Mouse (Mus musculus) testis, postnatal 14 days (tissue): ENCODE measurements around the gene Tgm5.
"Not testable (repeated sequence)": the region's sequence is repeated elsewhere in the genome, so short reads cannot be mapped to it uniquely, and the experiment has no call there.

Experiments
- DNase-seq: peaks from one replicate; pipeline ENCODE4 v3.0.0; 2021; ENCODE audit warnings: low spot score

Tgm5 gene

GRCm38 (mm10) chr2:121085480-121086185 is at the start of gene Tgm5:
Tgm5 (minus strand) TSS chr2:121085841.
- no peak for DNase-seq

GRCm38 (mm10) chr2:121132822-121133221 is 47.2 kb upstream of the Tgm5 start:
- DNase-seq, result no peak

GRCm38 (mm10) chr2:121128865-121129620 is 43.4 kb upstream of the Tgm5 start:
- DNase-seq, result no peak

- DNase-seq, result no peak
Observed at GRCm38 (mm10) chr2:121127536-121127935, 41.9 kb upstream of the Tgm5 start.

GRCm38 (mm10) chr2:121126302-121126701 is 40.7 kb upstream of the Tgm5 start:
- DNase-seq, result not testable (repeated sequence)

GRCm38 (mm10) chr2:121119260-121119659 is 33.6 kb upstream of the Tgm5 start:
- DNase-seq, result no peak

GRCm38 (mm10) chr2:121115418-121115817 is 29.8 kb upstream of the Tgm5 start:
- DNase-seq, result no peak

GRCm38 (mm10) chr2:121109695-121110094 is 24.1 kb upstream of the Tgm5 start, which contains the start of gene Tgm7:
Tgm7 (minus strand) TSS chr2:121109795.
- no peak for DNase-seq

GRCm38 (mm10) chr2:121105940-121106339 is 20.3 kb upstream of the Tgm5 start:
- no peak for DNase-seq

GRCm38 (mm10) chr2:121102051-121102450 is 16.4 kb upstream of the Tgm5 start:
- no peak for DNase-seq

- DNase-seq, result no peak
Observed at GRCm38 (mm10) chr2:121089751-121090150, 4.1 kb upstream of the Tgm5 start.

GRCm38 (mm10) chr2:121088507-121088906 is 2.9 kb upstream of the Tgm5 start:
- DNase-seq, result no peak

GRCm38 (mm10) chr2:121082626-121083025 is 3.0 kb downstream of the Tgm5 start:
- DNase-seq, result no peak

GRCm38 (mm10) chr2:121074747-121075146 is 10.9 kb downstream of the Tgm5 start:
- DNase-seq, result no peak

- DNase-seq, result no peak
Observed at GRCm38 (mm10) chr2:121071871-121072270, 13.8 kb downstream of the Tgm5 start.

- DNase-seq, result no peak
Observed at GRCm38 (mm10) chr2:121069506-121069905, 16.1 kb downstream of the Tgm5 start.

- DNase-seq, result no peak
Observed at GRCm38 (mm10) chr2:121067116-121067515, 18.5 kb downstream of the Tgm5 start.

- no peak for DNase-seq
Observed at GRCm38 (mm10) chr2:121061315-121061714, 24.3 kb downstream of the Tgm5 start.

- DNase-seq, result no peak
Observed at GRCm38 (mm10) chr2:121057997-121058396, 27.6 kb downstream of the Tgm5 start.

GRCm38 (mm10) chr2:121055915-121056314 is 29.7 kb downstream of the Tgm5 start:
- DNase-seq, result no peak

- no peak for DNase-seq
Observed at GRCm38 (mm10) chr2:121054060-121054459, 31.6 kb downstream of the Tgm5 start.

GRCm38 (mm10) chr2:121052176-121052575 is 33.5 kb downstream of the Tgm5 start:
- DNase-seq, result no peak

- no peak for DNase-seq
Observed at GRCm38 (mm10) chr2:121045653-121046052, 40.0 kb downstream of the Tgm5 start.
